Mouse (Mus musculus): ENCODE results near the gene Arrdc1.
A peak's percentile ranks its signal among the peaks of the same experiment; 100 is the strongest.

Gene Arrdc1

GRCm38 (mm10) chr2:24935057-24935796, at the start of gene Arrdc1:
TSS of gene Arrdc1 (minus strand) at chr2:24935252.
- DNase-seq (ENCODE audit: low spot score in 2 of 2): peak; percentile 76 to 80

- no peak for DNase-seq (ENCODE audit: low spot score in 2 of 2)
Observed at GRCm38 (mm10) chr2:24976960-24977359, 41.9 kb upstream of the Arrdc1 start.

GRCm38 (mm10) chr2:24975704-24976297, 40.7 kb upstream of the Arrdc1 start, which contains the start of gene Pnpla7:
TSS of gene Pnpla7 (plus strand) at chr2:24976033.
- peak; percentile 51 to 64 for DNase-seq (ENCODE audit: low spot score in 2 of 2)

GRCm38 (mm10) chr2:24974906-24975703, 40.1 kb upstream of the Arrdc1 start, which contains the start of gene Mrpl41:
TSS of gene Mrpl41 (minus strand) at chr2:24975098.
- peak; percentile 96 for DNase-seq (ENCODE audit: low spot score in 2 of 2)

GRCm38 (mm10) chr2:24974452-24974851, 39.4 kb upstream of the Arrdc1 start:
- DNase-seq (ENCODE audit: low spot score in 2 of 2): peak in 1 of 2 experiments; percentile 34

GRCm38 (mm10) chr2:24970386-24970785, 35.3 kb upstream of the Arrdc1 start:
- no peak for DNase-seq (ENCODE audit: low spot score in 2 of 2)

- DNase-seq (ENCODE audit: low spot score in 2 of 2): peak; percentile 93 to 95
Observed at GRCm38 (mm10) chr2:24962304-24963000, 27.4 kb upstream of the Arrdc1 start, which contains the start of gene Dph7. TSS of gene Dph7 (plus strand) at chr2:24962400.

- peak in 1 of 2 experiments; percentile 41 for DNase-seq (ENCODE audit: low spot score in 2 of 2)
Observed at GRCm38 (mm10) chr2:24960910-24961309, 25.9 kb upstream of the Arrdc1 start.

GRCm38 (mm10) chr2:24952537-24953055, 17.5 kb upstream of the Arrdc1 start:
- no peak for DNase-seq (ENCODE audit: low spot score in 2 of 2)

GRCm38 (mm10) chr2:24950189-24950535, 15.1 kb upstream of the Arrdc1 start:
- no peak for DNase-seq (ENCODE audit: low spot score in 2 of 2)

- DNase-seq (ENCODE audit: low spot score in 2 of 2): peak; percentile 97 to 98
Observed at GRCm38 (mm10) chr2:24949421-24950188, 14.6 kb upstream of the Arrdc1 start, which contains the start of gene Zmynd19. TSS of gene Zmynd19 (plus strand) at chr2:24949792.

- DNase-seq (ENCODE audit: low spot score in 2 of 2): peak in 1 of 2 experiments; percentile 11
Observed at GRCm38 (mm10) chr2:24944304-24944703, 9.3 kb upstream of the Arrdc1 start.

- no peak for DNase-seq (ENCODE audit: low spot score in 2 of 2)
Observed at GRCm38 (mm10) chr2:24942092-24942491, 7.0 kb upstream of the Arrdc1 start.

- DNase-seq (ENCODE audit: low spot score in 2 of 2): peak in 1 of 2 experiments; percentile 35
Observed at GRCm38 (mm10) chr2:24934441-24934963, 550 bp downstream of the Arrdc1 start.

GRCm38 (mm10) chr2:24929593-24929992, 5.5 kb downstream of the Arrdc1 start:
- DNase-seq (ENCODE audit: low spot score in 2 of 2): no peak

- no peak for DNase-seq (ENCODE audit: low spot score in 2 of 2)
Observed at GRCm38 (mm10) chr2:24929119-24929518, 5.9 kb downstream of the Arrdc1 start.

- DNase-seq (ENCODE audit: low spot score in 2 of 2): no peak
Observed at GRCm38 (mm10) chr2:24927810-24928479, 7.1 kb downstream of the Arrdc1 start.

GRCm38 (mm10) chr2:24926965-24927358, 8.1 kb downstream of the Arrdc1 start:
- no peak for DNase-seq (ENCODE audit: low spot score in 2 of 2)

GRCm38 (mm10) chr2:24926345-24926964, 8.6 kb downstream of the Arrdc1 start:
- no peak for DNase-seq (ENCODE audit: low spot score in 2 of 2)

Data from right cerebral cortex, adult 2 months (tissue).